Mouse (Mus musculus) G1E (cell line): ENCODE measurements around the gene Tmem129.

Experiments used
- CTCF ChIP-seq: IDR thresholded peaks from 2 replicates; pipeline ENCODE4 v1.5.1; 2012; ENCODE audit warnings: low read depth, low read length, inconsistent platforms, mixed read lengths
- GATA1 ChIP-seq: IDR thresholded peaks from 2 replicates; pipeline ENCODE4 v1.6.1; 2012; ENCODE audit warnings: borderline replicate concordance, low read length, inconsistent platforms, mixed read lengths
- GATA2 ChIP-seq: IDR thresholded peaks from 2 replicates; pipeline ENCODE4 v1.6.1; 2012; ENCODE audit warnings: low read depth, low read length, inconsistent platforms, borderline replicate concordance
- TAL1 ChIP-seq: conservative IDR thresholded peaks from 2 replicates; pipeline ENCODE4 v1.6.1; 2012; ENCODE audit warnings: low read depth, low read length, inconsistent platforms, mixed read lengths

DNA sequence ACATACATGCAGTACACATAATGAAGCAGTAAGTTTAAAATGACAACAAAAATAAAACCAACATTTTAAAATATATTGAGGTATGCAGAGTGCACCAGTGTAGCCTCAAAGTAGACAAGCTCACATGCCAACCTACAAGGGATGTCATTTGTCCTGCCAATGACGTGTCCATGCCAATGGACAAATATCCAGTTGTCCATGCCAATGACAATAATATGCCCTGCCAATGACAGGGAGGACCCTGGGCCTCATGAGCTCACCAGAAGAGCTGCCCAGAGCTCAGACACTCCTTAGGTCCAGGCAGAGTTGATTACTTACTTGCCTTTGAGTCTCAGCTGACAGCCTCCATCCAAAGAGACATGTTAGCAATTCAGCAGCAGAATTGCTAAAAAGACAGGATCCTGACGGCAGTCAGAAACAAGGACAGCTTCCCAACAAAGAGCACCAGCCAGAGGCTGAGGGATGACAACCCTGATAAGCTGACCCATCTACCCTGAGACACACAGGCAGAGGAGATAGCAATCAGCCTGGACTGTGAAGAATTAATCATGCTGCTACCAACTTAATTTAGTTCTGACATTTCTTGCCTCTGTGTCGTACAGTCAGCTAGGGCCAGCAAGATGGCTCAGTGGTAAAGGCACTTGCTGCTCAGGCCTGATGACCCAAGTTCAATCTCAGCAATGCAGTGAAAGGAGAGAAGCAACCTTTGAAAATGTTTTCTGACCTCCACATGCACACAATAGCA is 20.4 kb downstream of the Tmem129 start:
- no peak for TF ChIP-seq CTCF
- TF ChIP-seq GATA2, result no peak
- TF ChIP-seq TAL1, result no peak
- TF ChIP-seq GATA1, result no peak
